Mouse (Mus musculus) kidney, postnatal 10 days (tissue): Measurements from ENCODE around the gene A630095N17Rik.

ENCODE experiments used
- DNase-seq: peaks from one replicate; pipeline ENCODE4 v3.0.0; 2021; ENCODE audit warnings: mixed read lengths

A630095N17Rik gene

DNA sequence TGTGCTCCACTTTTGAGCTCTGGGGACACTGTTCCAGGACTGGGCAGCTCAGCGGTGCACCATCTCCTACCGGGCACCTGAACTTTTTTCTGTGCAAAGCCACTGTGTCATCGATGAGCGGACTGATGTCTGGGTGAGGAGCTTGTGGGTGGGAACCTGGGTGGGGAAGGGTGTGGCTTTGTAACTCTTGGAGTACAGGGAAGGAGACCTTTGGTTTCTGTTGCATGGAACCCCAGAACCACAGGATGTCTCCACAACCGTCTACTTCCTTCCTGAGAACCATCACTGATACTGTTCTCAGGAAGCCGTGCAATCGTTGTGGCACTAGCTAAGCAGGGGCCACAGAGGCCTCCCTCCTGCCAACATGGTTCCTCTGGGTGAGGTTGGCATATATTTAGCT lies 18.8 kb downstream of the A630095N17Rik start:
- no peak for DNase-seq

- no peak for DNase-seq
Measured at GRCm38 (mm10) chr1:75212542-75212941, 19.4 kb downstream of the A630095N17Rik start.

GRCm38 (mm10) chr1:75211141-75211708 lies 20.7 kb downstream of the A630095N17Rik start:
- DNase-seq = no peak

- peak; percentile 99 for DNase-seq
Measured at GRCm38 (mm10) chr1:75210136-75211087, 21.5 kb downstream of the A630095N17Rik start, which contains the start of the genes Glb1l and Stk16. Glb1l (minus strand) TSS chr1:75210813. Stk16 (plus strand) TSS chr1:75210838.

DNA sequence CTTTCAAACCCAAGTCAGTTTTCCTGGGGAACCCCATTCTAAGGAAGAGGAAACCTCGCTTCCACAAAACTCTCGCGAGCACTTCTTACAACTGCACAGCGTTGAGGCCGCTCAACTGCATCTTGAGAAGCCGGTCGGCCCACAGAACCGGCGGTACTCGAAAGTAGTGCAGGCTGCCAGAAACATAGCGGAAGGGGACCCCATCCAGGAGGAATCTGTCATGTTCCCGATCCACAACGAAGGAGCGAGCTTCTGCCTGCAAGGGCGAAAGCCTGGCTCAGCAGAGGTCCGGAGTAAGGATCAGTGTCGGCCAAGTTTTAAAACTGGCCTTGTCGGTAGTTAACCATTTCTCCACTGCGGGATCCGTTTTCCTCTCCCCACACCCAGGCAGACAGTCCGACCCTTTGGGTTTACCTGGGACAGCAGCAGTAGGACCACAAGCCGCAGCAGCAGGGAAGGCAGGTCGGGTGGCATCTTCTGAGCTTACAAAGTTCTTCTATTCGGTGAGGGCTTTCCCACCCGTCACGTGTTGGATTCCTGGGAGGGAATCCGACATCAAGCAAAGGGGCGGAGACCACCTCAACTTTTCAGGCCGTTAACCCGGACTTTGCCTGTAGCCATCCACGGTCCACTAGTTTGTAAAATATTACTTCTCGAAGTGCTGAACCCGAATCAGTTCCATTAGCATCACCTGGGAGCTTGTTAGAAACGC lies 22.8 kb downstream of the A630095N17Rik start:
- peak; percentile 81 for DNase-seq

DNA sequence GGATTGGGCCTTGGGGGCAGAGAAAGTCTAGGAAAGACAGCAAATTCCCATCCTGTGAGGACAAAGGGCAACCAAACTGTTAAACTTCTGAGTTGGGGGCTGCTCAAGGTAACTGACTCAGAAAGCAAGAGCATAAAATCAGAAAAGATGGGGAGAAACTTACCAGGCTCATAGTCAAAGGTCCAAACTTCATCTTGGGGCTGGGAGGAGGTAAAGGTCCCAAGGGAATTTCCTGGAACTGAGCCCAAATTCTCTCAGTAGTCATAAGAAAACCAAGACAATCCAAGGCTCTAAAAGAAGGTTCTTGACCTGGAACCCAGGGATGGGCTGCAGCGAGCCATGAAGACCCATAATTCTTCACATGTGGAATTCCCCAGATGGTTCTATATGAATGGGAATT lies 30.7 kb downstream of the A630095N17Rik start:
- no peak for DNase-seq

DNA sequence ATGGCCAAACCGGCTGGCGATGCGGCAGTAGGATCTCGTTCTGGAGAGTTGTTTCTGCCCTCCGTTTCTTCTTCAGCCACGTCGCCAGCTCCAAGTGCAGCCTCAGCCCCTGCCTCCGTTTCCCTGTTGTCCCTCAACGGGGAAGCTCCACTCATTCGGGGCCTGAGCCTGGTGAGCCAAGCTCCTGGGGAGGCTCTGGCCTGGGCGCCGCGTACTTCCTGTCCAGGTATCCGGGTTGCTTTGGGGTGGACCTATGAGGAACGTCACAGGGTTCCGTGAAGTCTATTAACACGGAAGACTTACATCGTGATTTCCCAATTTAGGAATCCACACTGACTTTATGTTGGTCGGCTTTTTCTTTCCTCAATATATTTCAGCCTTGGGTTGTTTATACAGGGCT lies 39.5 kb downstream of the A630095N17Rik start:
- peak; percentile 67 for DNase-seq

DNA sequence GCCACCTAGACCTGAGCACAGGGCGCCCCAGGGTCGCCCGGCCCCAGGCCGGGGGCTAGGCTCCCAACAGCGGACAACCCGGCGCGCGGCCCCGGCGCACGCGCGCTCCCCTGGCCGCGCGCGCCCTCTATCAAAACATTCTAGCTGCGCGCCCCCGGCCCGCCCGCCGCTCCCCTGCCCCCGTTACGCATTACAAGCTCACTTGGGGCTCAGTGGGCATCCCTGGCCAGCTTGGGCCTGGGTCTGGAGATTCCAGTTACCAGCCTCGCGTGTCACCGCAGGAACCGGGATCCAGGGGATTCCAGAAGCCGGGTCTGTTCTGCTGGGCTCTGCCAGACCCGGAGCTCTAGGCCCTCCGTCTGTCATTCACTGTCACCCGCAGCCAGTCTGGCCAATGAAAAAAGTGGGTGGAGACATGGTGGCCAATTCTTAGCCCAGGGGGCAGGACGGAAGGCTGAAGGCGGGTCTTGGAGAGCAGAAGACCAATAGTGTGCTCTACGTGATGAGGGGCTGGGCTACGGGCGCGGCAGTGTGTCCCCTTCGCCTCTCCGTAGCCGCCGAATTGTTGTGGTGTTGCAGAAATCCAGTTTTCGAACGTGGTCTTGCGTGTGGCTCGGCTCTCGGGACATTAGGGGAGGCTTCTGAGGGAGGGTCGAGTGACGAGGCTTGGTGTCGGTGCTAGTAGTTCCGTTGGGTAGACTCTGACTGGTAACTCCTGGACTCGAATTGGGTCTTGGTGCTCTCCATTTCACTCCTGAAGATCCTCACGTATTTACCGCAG lies 40.1 kb downstream of the A630095N17Rik start, which contains the start of the genes Ankzf1 and Atg9a:
Ankzf1 (plus strand) TSS at position 530 of the 781 bp plus-strand sequence.
Atg9a (minus strand) TSS at position 575 of the 781 bp plus-strand sequence.
- peak; percentile 96 for DNase-seq

GRCm38 (mm10) chr1:75191258-75191621 lies 40.7 kb downstream of the A630095N17Rik start:
- no peak for DNase-seq

- no peak for DNase-seq
Measured at GRCm38 (mm10) chr1:75190577-75190976, 41.3 kb downstream of the A630095N17Rik start.

GRCm38 (mm10) chr1:75187914-75188483 lies 43.9 kb downstream of the A630095N17Rik start:
- DNase-seq = no peak

GRCm38 (mm10) chr1:75187126-75187525 lies 44.8 kb downstream of the A630095N17Rik start:
- DNase-seq = no peak

GRCm38 (mm10) chr1:75185495-75185894 lies 46.4 kb downstream of the A630095N17Rik start:
- no peak for DNase-seq

DNA sequence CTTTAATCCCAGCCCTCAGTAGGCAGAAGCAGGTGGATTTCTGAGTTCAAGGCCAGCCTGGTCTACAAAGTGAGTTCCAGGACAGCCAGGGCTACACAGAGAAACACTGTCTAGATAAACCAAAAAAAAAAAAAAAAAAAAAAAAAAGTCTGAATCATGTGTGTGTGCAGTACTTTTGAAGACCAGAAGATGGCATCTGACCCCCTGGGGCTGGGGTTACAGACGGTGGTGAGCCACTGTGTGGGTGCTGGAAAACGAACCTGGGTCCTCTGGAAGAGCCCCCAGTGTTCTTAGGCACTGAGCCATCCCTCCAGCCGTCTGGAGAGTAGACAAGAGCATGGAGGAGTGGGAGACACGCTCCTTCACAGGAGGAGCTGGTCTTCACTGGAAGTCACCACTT lies 49.7 kb downstream of the A630095N17Rik start:
- DNase-seq = no peak

DNA sequence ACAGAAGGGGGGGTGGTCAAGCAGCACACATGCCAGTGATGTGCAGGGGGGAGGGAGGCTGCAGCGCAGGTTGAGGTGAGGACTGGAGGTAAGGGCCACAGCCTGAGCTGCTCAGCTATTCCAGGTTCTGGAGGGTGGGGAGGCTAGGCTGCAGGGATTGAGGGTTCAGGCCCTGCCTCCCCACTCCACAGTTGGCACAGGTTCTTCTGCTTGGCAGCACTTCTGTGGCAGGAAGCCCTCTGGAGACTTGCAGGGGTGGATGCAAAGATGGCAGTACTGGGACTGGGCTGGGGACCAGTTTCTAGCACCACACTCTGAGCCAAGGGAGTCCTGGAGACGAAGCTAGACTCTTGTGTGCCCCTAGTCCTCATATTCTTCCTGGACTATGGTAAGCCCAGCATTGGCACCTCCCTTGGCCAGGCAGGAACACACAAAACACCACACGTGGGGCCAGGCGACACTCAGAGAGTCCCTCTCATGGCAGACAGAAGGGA lies 50.5 kb downstream of the A630095N17Rik start:
- DNase-seq = no peak

DNA sequence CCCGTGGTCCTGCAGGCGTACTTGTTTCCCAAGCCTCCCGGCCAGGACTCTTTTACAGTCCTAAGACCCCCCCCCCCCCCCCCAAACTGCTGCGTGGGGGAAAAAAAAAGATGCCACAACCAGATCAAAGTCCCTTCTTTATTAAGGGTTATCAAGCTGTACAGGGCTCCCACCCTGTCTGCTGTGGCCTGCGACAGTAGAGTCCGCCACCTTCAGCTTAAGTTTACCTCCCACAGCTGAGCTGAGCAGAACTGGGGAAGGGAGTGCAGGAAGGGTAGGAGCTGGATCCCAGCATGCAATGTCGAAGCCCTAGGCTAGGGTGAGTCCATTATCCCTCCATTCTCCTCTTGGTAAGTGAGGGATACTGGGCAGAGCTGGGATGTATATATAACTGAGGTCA lies 51.2 kb downstream of the A630095N17Rik start:
- DNase-seq = no peak

DNA sequence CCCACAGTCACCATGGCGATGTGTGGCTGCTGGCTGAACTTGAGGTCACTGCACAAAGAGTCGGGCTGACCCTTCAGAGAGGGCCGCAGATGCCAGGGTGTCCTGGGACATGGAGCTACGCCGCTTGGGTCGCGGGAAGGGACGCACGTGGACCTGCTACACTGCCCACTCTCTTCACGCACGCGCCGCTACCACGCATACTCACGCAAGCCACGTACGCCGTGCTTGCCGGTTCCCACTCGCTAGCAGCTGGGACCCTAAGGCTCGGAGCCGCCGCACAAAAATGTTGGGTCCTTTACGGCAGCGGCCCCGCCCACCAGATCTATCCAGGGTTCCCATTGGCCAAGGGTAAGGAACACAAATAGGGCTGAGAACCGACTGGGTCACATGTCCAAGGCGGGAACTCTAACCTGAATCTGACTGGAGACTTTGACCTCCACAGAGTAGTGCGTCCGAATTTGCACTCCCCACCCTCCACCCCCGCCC lies 51.8 kb downstream of the A630095N17Rik start, which contains the start of gene Abcb6:
Abcb6 (minus strand) TSS at position 288 of the 486 bp plus-strand sequence.
- DNase-seq = peak; percentile 94

GRCm38 (mm10) chr1:75179334-75180104 lies 52.4 kb downstream of the A630095N17Rik start:
- peak; percentile 52 for DNase-seq
